Mouse (Mus musculus) embryonic facial prominence, embryonic 11.5 days (tissue): ENCODE measurements around the gene Cend1. TPM values are rescaled to one million over a fixed set of nuclear protein-coding genes. Genes with fewer than 3 reads are reported as not detected.
A peak's percentile ranks its signal among the peaks of the same experiment; 100 is the strongest.

ENCODE experiments used
- ATAC-seq: fragments of 200-750 bp; cut with Nextera tagmentation; replicated peaks from 2 replicates; pipeline ENCODE4 v1.8.0; 2017; ENCODE audit warnings: low read depth; ENCODE audit not compliant: insufficient number of reproducible peaks, low FRiP score, low TSS enrichment
- DNase-seq: peaks from one replicate; pipeline ENCODE4 v3.0.0-alpha.2; 2015; ENCODE audit warnings: low spot score
- H3K27ac ChIP-seq: fragments of 300-500 bp; sonication (generic); replicated peaks from 2 replicates; pipeline ENCODE4 v1.5.1; 2014; ENCODE audit warnings: mild to moderate bottlenecking, low read depth, low read length, control low read depth
- H3K27me3 ChIP-seq: fragments of 300-500 bp; sonication (generic); 2 replicates; pipeline ENCODE4 v1.6.1; 2014; ENCODE audit warnings: mild to moderate bottlenecking, low read length, moderate library complexity, mixed read lengths; ENCODE audit not compliant: control insufficient read depth, insufficient read depth
- H3K36me3 ChIP-seq: fragments of 300-500 bp; sonication (generic); replicated peaks from 2 replicates; pipeline ENCODE4 v1.6.1; 2014; ENCODE audit warnings: low read depth, mild to moderate bottlenecking, low read length, moderate library complexity, mixed read lengths; ENCODE audit not compliant: control insufficient read depth, insufficient read depth
- H3K4me1 ChIP-seq: fragments of 300-500 bp; sonication (generic); 2 replicates; pipeline ENCODE4 v1.6.1; 2014; ENCODE audit warnings: low read length, mixed read lengths; ENCODE audit not compliant: control insufficient read depth, insufficient read depth
- H3K4me2 ChIP-seq: fragments of 300-500 bp; sonication (generic); 2 replicates; pipeline ENCODE4 v1.6.1; 2014; ENCODE audit warnings: low read depth, mild to moderate bottlenecking, control low read depth, low read length, moderate library complexity
- H3K4me3 ChIP-seq: fragments of 300-500 bp; sonication (generic); 2 replicates; pipeline ENCODE4 v1.5.1; 2014; ENCODE audit warnings: low read depth, low read length, control low read depth
- H3K9ac ChIP-seq: fragments of 300-500 bp; sonication (generic); replicated peaks from 2 replicates; pipeline ENCODE4 v1.6.1; 2014; ENCODE audit warnings: mild to moderate bottlenecking, control low read depth, low read length
- H3K9me3 ChIP-seq: fragments of 300-500 bp; sonication (generic); replicated peaks from 2 replicates; pipeline ENCODE4 v1.6.1; 2016; ENCODE audit warnings: mild to moderate bottlenecking, low read length, inconsistent platforms, mixed read lengths; ENCODE audit not compliant: control insufficient read depth
- WGBS: fragments of 180-500 bp; shearing (Covaris S2); extraction: QIAGEN DNeasy Blood & Tissue Kit; methylation state at CpG from one replicate; pipeline ENCODE4 v1.1.7; 2014; 5-methylcytosine and 5-hydroxymethylcytosine counted together
- polyA plus RNA-seq: library from polyadenylated mRNA; unstranded; fragments of >200 nt; fragmentation: Nextera tagmentation; extraction: Ambion mirVana; gene quantifications from 2 replicates; pipeline ENCODE4 v1.2.1, GENCODE M21; 2014

Gene Cend1
- polyA plus RNA-seq, 1 experiment from 2014 or later: 2.5 TPM

GRCm38 (mm10) chr7:141395348-141395747 lies 33.9 kb downstream of the Cend1 start:
- H3K27me3 ChIP-seq: no peaks in the 10 kb centered on the region
- ATAC-seq: no peak
- H3K4me2 ChIP-seq: no peak overlapping the region
- no peaks in the 10 kb centered on the region; the same call in 1 of the 2 replicates for H3K4me1 ChIP-seq
- peaks cover 5% of the 10 kb centered on the region; the same call in 1 of the 2 replicates for H3K36me3 ChIP-seq
- WGBS: 79% methylated on average over 1 of the region's 1 CpGs
- no peak overlapping the region for H3K9ac ChIP-seq
- no peak overlapping the region for H3K4me3 ChIP-seq
- no peaks in the 10 kb centered on the region for H3K9me3 ChIP-seq
- DNase-seq: no peak
- no peak overlapping the region for H3K27ac ChIP-seq

- peak; percentile 82 for DNase-seq
- Histone ChIP-seq H3K4me1 (no peaks in the 10 kb centered on the region; the same call in 1 of the 2 replicates), H3K4me2 (no peak overlapping the region), H3K36me3 (peaks cover 5% of the 10 kb centered on the region; the same call in 1 of the 2 replicates), H3K9me3 (no peaks in the 10 kb centered on the region), H3K27me3 (no peaks in the 10 kb centered on the region), H3K27ac (no peak overlapping the region), H3K9ac (no peak overlapping the region), H3K4me3 (no peak overlapping the region)
- WGBS: 17% methylated on average over 6 of the region's 6 CpGs
- ATAC-seq: no peak
These were observed 34.5 kb downstream of the Cend1 start for GRCm38 (mm10) chr7:141394771-141395170.

GRCm38 (mm10) chr7:141394158-141394557 lies 35.1 kb downstream of the Cend1 start:
- Histone ChIP-seq H3K4me1 (no peaks in the 10 kb centered on the region; the same call in 1 of the 2 replicates), H3K4me2 (no peak overlapping the region), H3K27ac (no peak overlapping the region), H3K4me3 (no peak overlapping the region), H3K27me3 (no peaks in the 10 kb centered on the region), H3K36me3 (peaks cover 5% of the 10 kb centered on the region; the same call in 1 of the 2 replicates), H3K9me3 (no peaks in the 10 kb centered on the region), H3K9ac (no peak overlapping the region)
- WGBS: 87% methylated on average over 7 of the region's 7 CpGs
- DNase-seq: no peak
- no peak for ATAC-seq

GRCm38 (mm10) chr7:141392552-141393222 lies 36.6 kb downstream of the Cend1 start:
- Histone ChIP-seq H3K4me3 (peak overlapping the region; percentile 64), H3K9ac (peak overlapping the region; percentile 60), H3K36me3 (0 out of 2 replicates have a peak, but pooled peaks cover 3% of the 10 kb centered on the region), H3K4me2 (peak overlapping the region; percentile 76), H3K9me3 (no peaks in the 10 kb centered on the region), H3K27me3 (no peaks in the 10 kb centered on the region), H3K4me1 (no peaks in the 10 kb centered on the region; the same call in 1 of the 2 replicates), H3K27ac (no peak overlapping the region)
- no peak; the same call in 1 of the 2 replicates for ATAC-seq
- DNase-seq: no peak
- 41% methylated on average over 9 of the region's 9 CpGs for WGBS

GRCm38 (mm10) chr7:141391625-141392551 lies 37.4 kb downstream of the Cend1 start, which contains the start of gene Taldo1:
Gene Taldo1 (plus strand): TSS chr7:141392199.
- no peaks in the 10 kb centered on the region for H3K9me3 ChIP-seq
- DNase-seq: peak; percentile 98

GRCm38 (mm10) chr7:141390326-141391259 lies 38.7 kb downstream of the Cend1 start:
- Histone ChIP-seq H3K4me2 (no peak overlapping the region), H3K9me3 (no peaks in the 10 kb centered on the region), H3K27me3 (no peaks in the 10 kb centered on the region), H3K4me1 (no peaks in the 10 kb centered on the region; the same call in 1 of the 2 replicates), H3K9ac (no peak overlapping the region), H3K27ac (no peak overlapping the region), H3K36me3 (no peaks in the 10 kb centered on the region), H3K4me3 (no peak overlapping the region)
- DNase-seq (no peak), ATAC-seq (no peak)
- 59% methylated on average over 9 of the region's 9 CpGs for WGBS

More at GRCm38 (mm10) chr7:141391625-141392551, 37.4 kb downstream of the Cend1 start, which contains the start of gene Taldo1:
- H3K36me3 ChIP-seq: 0 out of 2 replicates have a peak, but pooled peaks cover 3% of the 10 kb centered on the region
- peak within 1 kb of the TSS; percentile 63 for H3K9ac ChIP-seq
- H3K4me3 ChIP-seq: peak within 1 kb of the TSS; percentile 64
- H3K4me1 ChIP-seq: no peaks in the 10 kb centered on the region; the same call in 1 of the 2 replicates
- under 1% methylated on average over 57 of the region's 57 CpGs for WGBS
- H3K27ac ChIP-seq: no peak within 1 kb of the TSS
- peak within 1 kb of the TSS; percentile 83 for H3K4me2 ChIP-seq
- ATAC-seq: peak; percentile 88
- no peaks in the 10 kb centered on the region for H3K27me3 ChIP-seq

- H3K36me3 ChIP-seq: no peaks in the 10 kb centered on the region
- no peak overlapping the region for H3K27ac ChIP-seq
- H3K4me3 ChIP-seq: no peak overlapping the region
- H3K4me1 ChIP-seq: no peaks in the 10 kb centered on the region; the same call in 1 of the 2 replicates
- no peak overlapping the region for H3K4me2 ChIP-seq
- DNase-seq: no peak
- no peak overlapping the region for H3K9ac ChIP-seq
- no peaks in the 10 kb centered on the region for H3K27me3 ChIP-seq
- 60% methylated on average over 3 of the region's 3 CpGs for WGBS
- no peaks in the 10 kb centered on the region for H3K9me3 ChIP-seq
- no peak for ATAC-seq
These were observed 40.7 kb downstream of the Cend1 start for GRCm38 (mm10) chr7:141388487-141389109.
